Mouse (Mus musculus) bone marrow, adult 2 months (tissue): ENCODE results near the gene Klhl10.

Experiments used
- CTCF ChIP-seq: fragments of 200-500 bp; IDR thresholded peaks from 2 replicates; pipeline ENCODE4 v1.5.1; 2011; ENCODE audit warnings: low read length, control low read depth; ENCODE audit not compliant: control insufficient read depth, insufficient read depth
- POLR2A ChIP-seq: fragments of 200-500 bp; IDR thresholded peaks from 2 replicates; pipeline ENCODE4 v1.6.1; 2011; ENCODE audit warnings: low read depth, mild to moderate bottlenecking, control low read depth, low read length, borderline replicate concordance; ENCODE audit not compliant: control insufficient read depth

- TF ChIP-seq CTCF = no peak
- no peak for TF ChIP-seq POLR2A
Measured at GRCm38 (mm10) chr11:100398517-100398916, 43.2 kb upstream of the Klhl10 start.
